Mouse (Mus musculus) heart, adult 8-10 months (tissue): Measurements from ENCODE around the gene Vmn2r109. TPM values are rescaled to one million over a fixed set of nuclear protein-coding genes. Genes with fewer than 3 reads are reported as not detected.
"Not testable (repeated sequence)": the region's sequence is repeated elsewhere in the genome, so short reads cannot be mapped to it uniquely, and the experiment has no call there.

Experiments
- DNase-seq: peaks from one replicate; pipeline ENCODE4 v3.0.0; 2022; ENCODE audit warnings: low spot score
- total RNA-seq, 4 experiments: library from RNA; stranded (reverse); gene quantifications; 2 replicates each; pipeline ENCODE4 v1.2.4; 2022

Vmn2r109 gene
- not detected for total RNA-seq

DNA sequence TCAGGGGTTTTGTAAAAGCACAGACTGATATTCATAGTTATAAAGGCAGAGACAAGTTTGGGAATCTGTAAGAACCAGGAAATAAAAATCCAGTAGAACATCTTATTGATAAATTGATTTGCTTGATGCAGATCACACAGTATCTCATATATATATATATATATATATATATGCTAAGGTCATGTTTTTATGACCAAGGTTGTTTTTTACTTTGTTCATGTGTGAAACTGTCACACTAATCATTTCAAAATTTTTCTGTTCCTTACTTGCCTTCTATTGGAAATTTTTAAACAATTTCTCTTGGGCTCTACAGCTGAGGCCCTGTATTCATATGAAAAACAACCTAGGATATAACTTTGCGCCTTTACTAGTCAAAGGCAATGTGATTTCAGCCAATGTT lies at the start of gene Vmn2r109:
TSS of gene Vmn2r109 (minus strand) at position 101 of the 400 bp plus-strand sequence.
- no peak for DNase-seq

DNA sequence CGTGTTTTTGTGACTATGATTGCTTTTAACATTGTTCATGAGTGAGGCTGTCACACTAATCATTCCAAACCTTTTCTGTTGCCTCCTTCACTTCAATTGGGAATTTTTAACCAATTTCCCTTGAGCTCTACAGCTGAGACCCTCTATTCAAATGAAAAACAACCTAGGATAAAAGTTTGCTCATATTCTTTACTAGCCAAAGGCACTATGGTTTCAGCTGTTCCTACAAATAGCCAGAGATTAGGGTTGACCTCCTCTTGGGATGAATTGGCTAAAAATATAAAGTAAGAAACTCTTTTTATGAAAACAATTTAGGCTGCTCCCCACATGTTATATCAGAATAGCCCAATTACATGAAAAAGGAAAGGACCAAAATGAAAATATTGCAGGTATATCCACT lies 31.8 kb upstream of the Vmn2r109 start, which contains the start of gene Vmn2r110:
TSS of gene Vmn2r110 (minus strand) at position 101 of the 400 bp plus-strand sequence.
- no peak for DNase-seq

- DNase-seq = not testable (repeated sequence)
Observed at GRCm38 (mm10) chr17:20508247-20508646, 56.3 kb downstream of the Vmn2r109 start.

- no peak for DNase-seq
Observed at GRCm38 (mm10) chr17:20497858-20498257, 66.7 kb downstream of the Vmn2r109 start, which contains the start of gene Vmn1r225. TSS of gene Vmn1r225 (plus strand) at chr17:20498158.

Other genes starting within 250 kb of the Vmn2r109 start
- gene Vmn2r107, start 219.5 kb downstream of the Vmn2r109 start, total RNA-seq = not detected
- not detected for gene Vmn1r224, start 150.6 kb downstream of the Vmn2r109 start, total RNA-seq
- gene Vmn2r108, start 83.4 kb downstream of the Vmn2r109 start, total RNA-seq = under 1 TPM in 1 of 4 experiments, not detected in 3; 0.03 TPM
- not detected for gene Vmn1r225, start 66.6 kb downstream of the Vmn2r109 start, total RNA-seq
- not detected for gene Vmn2r110, start 31.7 kb upstream of the Vmn2r109 start, total RNA-seq
- gene Fpr-rs3, start 60.1 kb upstream of the Vmn2r109 start, total RNA-seq = not detected
- not detected for gene Vmn1r226, start 118.1 kb upstream of the Vmn2r109 start, total RNA-seq
- gene Vmn1r227, start 165.1 kb upstream of the Vmn2r109 start, total RNA-seq = not detected
- gene Vmn1r228, start 221.4 kb upstream of the Vmn2r109 start, total RNA-seq = not detected
- gene Vmn1r229, start 246.8 kb upstream of the Vmn2r109 start, total RNA-seq = not detected